Mouse (Mus musculus): ENCODE measurements around the gene Bcas1.

- no peak for TF ChIP-seq CTCF (conservative IDR thresholded peaks at IDR 0.05; ENCODE audit: low read length)
- TF ChIP-seq POU5F1 (IDR thresholded peaks at IDR 0.05; ENCODE audit: borderline replicate concordance, low read length) = no peak
Observed at GRCm38 (mm10) chr2:170373391-170373790, 54.3 kb downstream of the Bcas1 start.

Data from E14TG2a.4 (cell line).